Mouse (Mus musculus): Measurements from ENCODE around the gene Ralgapb.
"Not testable (repeated sequence)": the region's sequence is repeated elsewhere in the genome, so short reads cannot be mapped to it uniquely, and the experiment has no call there.

Gene Ralgapb

GRCm38 (mm10) chr2:158409595-158410021 lies at the start of gene Ralgapb:
Gene Ralgapb, plus strand, starts transcription at chr2:158409848.
- peak; percentile 99 for DNase-seq

DNA sequence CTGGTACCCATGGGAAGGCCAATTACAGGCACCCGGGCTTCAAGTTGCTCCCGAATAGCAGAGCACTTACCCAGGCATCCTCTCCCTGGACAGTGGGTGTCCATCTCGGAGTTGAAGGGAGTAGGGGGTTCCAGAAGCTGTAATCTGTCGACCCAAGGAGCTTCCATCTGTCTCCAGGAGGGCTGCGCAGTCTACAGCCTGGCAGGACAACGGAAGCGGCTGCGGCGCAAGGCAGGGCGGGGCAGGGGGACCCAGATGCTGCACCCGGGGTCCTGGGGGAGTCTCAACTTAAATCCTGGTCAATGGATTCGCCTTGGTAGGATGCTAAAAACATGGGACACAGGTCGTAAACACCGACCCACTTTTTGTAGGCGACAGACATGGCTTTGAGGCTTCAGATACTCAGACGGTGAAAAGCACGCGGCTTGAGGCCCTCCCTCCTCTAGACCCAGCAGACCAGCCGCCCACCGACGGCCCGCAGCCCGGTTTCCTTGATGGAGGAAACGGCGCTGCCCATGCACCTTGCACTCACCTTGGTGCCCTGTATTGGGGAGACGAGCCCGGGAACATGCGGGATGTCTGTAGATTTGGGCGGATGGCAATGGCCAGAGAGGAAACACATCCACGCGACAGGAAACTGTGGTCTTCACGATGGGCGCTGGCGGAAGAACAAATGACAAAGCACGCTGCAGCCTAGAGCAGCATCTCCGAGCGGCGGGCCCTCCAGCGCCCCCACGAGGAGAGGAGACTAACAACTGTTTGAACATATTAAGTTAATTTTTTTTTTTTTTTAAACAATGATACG lies 48.6 kb upstream of the Ralgapb start:
- peak; percentile 93 for DNase-seq

- no peak for DNase-seq
Measured at GRCm38 (mm10) chr2:158361678-158362320, 47.8 kb upstream of the Ralgapb start.

DNA sequence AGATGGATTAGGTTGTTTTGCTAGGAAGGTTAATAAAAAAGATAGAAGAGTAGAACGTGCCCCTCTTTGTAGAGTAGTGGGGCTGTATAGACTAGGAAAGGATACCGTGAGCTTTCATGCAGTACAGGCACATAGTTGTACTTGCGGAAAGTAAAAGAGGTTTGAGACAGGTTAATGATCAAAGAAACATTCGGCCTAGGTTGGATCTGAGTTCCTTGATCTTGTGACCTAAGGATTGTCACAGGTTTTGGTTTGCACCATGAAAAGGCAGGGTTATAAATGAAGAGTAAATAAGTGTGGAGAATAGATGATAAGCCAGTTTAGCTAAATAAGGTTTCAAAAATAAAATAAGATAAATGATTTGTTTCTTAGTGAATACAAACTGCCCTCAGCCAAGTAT lies 45.5 kb upstream of the Ralgapb start:
- no peak for DNase-seq

GRCm38 (mm10) chr2:158365099-158365850 lies 44.4 kb upstream of the Ralgapb start:
- DNase-seq: no peak

DNA sequence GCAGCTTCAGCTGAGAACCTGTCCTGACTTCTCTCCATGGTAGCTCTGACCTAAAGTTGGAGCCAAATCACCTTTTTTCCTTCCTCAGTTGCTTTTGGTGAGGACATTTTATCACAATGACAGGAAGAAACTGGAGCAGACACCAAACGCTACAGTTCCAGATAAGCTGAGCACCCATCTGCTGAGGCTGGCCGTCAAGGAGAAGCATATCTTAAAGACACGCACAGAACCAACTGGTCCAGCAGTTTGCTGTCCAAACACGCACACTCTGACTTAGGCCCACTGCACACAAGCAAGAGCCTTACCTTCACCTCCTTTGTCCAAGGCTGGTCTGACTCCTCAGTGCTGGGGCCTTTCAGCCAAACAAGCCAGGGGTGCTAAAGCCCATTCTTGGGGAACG lies 42.0 kb upstream of the Ralgapb start:
- DNase-seq: no peak

DNA sequence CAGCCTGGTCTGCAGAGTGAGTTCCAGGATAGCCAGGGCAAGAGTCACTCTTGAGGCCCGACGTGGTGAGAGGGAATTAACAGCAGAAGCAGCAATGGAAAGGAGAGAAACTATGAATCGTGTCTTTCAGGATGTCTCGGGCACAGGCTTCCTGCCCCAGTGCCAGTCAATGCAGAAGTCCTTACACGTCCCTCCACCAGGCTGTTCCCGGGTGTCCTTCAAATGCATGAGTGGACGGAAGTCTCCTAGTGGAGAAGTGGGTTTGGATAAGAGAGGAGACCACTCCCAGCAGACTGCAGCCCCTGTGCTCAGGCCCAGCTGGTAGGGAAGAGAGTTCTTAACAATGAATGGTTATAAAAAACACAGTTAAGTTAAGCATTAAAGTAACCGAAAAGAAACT lies 41.3 kb upstream of the Ralgapb start:
- no peak for DNase-seq

DNA sequence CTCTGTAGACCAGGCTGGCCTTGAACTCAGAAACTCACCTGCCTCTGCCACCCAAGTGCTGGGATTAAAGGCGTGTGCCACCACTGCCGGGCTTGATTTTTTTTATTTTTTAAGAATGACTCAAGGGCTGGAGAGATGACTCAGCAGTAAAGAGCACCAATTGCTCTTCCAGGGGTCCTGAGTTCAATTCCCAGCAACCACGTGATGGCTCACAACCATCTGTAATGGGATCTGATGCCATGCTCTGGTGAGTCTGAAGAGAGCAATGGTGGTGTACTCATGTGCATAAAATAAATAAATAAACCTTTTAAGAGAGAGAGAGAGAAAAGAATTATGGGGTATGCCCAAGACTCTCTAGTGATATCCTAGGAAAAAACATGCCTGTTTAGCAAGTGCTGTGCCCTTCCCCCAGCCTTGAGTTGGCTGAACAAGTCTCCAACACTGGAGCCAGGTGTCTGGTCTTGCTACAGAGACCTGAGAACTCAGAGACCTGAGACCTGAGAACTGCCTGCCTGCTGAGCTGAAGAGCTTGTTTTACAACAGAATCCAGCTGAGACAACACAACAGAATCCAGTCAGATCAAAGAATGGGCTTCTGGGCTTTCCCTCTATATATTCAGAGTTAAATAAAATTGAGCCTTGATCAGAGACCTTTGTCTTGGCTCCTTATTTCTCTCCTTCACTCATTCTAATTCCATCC lies 40.0 kb upstream of the Ralgapb start:
- no peak for DNase-seq

GRCm38 (mm10) chr2:158370173-158370550 lies 39.5 kb upstream of the Ralgapb start:
- no peak for DNase-seq

DNA sequence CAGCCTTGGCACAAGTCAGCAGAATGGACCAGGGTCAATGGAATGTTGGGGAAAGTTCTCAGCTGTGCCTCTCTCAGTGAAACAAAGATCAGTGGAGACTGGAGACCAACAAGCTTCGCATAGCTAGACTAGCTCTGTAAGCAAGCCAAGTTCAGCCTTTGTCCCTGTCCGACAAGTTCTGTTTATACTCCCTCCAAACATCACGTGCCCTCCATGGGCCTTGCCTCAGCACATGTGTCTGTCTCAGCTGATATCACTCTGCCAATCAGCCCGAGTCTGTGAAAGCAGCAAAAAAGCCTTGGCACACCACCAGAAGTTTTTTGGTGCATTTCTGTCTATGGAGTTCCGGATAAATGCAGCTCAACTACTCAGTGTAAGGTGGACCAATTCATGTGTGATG lies 36.6 kb upstream of the Ralgapb start:
- no peak for DNase-seq

GRCm38 (mm10) chr2:158373516-158373915 lies 36.1 kb upstream of the Ralgapb start:
- DNase-seq: no peak

DNA sequence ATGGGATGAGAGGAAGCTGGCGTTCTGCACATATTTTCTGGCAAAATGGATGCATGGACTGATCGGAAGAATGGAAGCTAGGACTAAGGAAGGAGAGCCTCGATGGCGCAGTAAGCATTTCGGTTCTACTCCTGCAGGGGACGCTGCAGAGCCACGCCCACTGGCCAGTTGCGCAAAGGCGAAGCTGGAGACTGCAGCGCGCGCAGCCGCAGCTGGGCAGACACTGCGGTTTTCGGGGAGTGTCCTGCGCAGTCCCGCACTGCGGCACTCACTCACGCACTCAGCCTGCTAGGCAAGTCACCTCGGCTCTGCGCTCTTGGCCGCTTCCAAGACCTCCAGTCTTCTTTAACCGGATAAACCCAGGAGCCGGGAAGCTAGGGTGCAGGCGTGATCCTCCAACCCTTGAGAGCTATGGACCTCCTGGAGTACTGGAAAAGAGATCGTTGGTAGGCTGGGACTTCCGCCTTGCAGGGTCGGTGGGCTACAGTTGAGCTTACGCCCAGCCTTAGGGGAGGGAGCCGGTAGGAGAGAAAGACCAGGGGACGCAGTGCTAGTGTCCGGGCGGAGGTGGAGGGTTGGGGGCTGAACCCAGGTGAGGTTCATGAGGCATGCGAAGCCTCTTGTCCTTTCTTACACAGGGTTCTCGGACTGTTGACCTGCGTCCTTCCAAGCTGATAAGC lies 34.1 kb upstream of the Ralgapb start, which contains the start of gene Snhg11:
TSS of gene Snhg11 (plus strand) at position 196 of the 680 bp plus-strand sequence.
- DNase-seq: peak; percentile 23

DNA sequence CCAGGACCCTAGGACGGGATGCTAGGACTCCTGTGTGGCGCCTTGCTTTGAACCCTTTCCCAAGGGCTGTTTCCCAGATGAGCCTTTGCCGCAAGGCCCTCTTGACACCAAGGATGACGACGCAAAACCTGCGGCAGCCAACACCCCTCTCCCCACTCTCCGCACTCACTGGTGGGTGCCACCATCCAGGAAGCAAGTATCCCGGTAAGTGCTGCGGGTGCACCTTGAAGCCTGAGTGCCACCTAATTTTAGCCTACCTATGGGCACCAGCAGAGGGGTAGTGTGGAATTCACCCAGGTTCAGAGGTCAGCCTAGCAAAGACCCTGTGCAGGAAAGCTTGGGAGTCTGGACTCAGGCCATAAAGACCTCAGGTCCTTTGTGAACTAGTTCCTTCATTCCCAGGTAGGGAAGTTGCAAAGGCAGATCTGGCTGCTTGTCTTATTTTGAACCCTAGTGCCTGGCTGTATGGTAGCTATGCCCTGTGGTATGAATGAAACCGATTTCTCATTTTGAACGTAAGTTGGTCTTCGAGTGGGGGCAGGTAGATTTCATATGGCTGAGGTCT lies 33.4 kb upstream of the Ralgapb start:
- DNase-seq: no peak

DNA sequence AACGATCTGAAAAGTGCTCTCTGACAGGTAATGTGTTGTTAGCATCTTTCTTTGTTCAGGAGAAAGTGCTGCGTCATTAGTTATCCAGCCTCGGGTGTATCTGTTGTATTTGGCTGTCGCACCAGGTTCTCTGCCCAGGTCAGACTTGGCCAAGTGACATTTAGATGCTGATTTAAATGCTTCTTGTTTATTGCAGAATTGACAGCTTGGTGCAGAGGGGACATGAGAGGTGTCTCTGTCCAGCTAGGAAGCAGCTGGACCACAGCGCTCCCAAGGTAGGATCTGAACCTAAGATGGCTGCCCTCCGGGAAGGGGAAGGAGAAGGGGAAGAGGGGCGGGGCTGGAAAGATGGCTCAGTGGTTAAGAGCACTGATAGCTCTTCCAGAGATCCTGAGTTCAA lies 32.9 kb upstream of the Ralgapb start:
- no peak for DNase-seq

- no peak for DNase-seq
Measured at GRCm38 (mm10) chr2:158377811-158378210, 31.8 kb upstream of the Ralgapb start.

DNA sequence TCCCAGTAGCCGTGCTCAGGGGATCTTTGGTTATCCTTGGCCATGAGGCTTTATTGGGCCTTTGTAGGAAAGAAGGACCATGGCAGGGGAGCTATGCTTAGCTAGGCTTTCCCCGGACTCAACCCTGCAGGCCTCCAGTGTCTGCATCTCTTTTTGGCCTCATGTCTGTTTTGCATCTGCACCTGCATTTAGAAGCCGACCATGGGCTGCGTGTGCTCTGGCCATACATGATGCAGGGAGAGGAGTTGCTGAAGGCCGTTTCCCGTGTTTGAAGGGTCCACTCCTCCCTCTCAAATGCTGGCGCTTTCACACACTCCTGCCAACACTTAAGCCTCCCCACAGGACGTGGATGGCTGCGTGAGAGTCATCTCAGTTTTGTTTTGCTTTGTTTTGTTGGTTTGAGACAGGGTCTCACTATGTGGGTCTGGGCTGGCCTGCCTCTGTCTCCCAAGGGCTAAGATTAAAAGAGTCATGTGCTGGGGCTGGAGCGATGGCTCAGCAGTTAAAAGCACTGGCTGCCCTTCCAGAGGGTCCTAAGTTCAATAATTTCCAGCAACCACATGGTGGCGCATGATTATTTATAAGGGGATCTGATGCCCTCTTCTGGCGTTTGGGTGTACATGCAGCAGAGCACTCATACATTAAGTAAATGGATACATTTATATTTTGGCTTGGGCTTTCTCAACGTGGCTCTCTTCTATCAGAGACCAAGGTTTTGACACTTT lies 30.1 kb upstream of the Ralgapb start:
- peak; percentile 70 for DNase-seq

- no peak for DNase-seq
Measured at GRCm38 (mm10) chr2:158386072-158386471, 23.6 kb upstream of the Ralgapb start.

GRCm38 (mm10) chr2:158389421-158389820 lies 20.2 kb upstream of the Ralgapb start:
- no peak for DNase-seq

DNA sequence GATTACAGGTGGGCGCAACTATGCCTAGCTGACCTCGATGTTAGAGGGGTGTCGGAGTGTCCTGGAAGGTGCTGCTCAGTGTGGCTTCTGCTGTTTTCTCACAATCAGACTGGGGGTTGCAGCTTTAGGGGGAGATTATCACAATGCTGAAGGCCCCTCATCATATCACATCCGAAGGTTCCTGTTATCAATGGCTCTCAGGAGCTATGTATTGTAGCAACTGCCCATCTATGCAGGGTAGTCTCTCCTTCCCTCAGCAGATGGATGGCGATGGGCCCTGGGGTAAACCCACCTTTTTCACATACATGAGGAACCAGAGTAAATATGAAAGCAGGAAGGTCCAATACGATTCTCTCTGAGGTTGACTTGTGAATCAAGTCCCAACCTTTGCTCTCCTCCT lies 13.3 kb upstream of the Ralgapb start:
- DNase-seq: no peak

DNA sequence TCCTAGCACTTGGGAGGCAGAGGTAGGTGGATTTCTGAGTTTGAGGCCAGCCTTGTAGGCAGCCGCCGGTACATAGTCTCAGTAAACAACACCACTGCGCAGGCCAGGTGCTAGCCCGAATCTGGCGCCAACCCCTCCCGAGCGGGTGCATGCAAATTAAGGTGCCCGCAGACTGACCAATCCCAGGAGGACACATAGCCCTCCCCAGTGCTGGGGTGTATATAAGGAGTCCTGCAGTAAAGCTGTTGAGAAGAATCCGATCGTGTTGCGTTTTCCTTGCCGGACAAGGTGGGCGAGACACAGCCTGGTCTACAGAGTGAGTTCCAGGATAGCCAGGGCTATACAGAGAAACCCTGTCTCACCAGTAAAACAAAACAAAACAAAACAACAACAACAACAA lies 12.5 kb upstream of the Ralgapb start:
- DNase-seq: not testable (repeated sequence)

DNA sequence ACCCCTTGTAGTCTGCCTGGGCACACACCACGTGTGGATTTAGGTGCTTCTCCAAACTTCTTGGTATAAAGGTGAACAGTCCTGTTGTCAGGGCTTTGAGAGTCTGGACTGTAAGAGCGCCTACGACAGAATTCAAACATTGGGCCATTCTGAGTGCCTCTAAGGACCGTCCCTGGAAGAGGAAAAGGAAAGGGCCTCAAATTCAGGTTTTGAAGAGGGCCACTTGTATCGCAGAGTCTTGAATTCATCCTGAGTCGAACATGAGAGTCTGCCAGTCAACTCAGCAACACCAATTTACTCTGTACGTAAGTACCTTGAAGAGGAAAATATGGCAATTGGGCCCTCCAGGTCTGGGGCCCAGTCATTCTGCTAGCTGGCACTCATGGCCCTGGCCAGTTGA lies 6.7 kb upstream of the Ralgapb start:
- DNase-seq: no peak
